Mouse (Mus musculus) ES-E14 (cell line): ENCODE measurements around the gene Ascc3. TPM values are rescaled to one million over a fixed set of nuclear protein-coding genes. Genes with fewer than 3 reads are reported as not detected.

Source experiments
- DNase-seq: peaks from one replicate; pipeline ENCODE4 v3.0.0-alpha.2; 2013; ENCODE audit warnings: low read depth, low spot score
- H3K27ac ChIP-seq: 2 replicates; pipeline ENCODE4 v1.5.1; 2012; ENCODE audit warnings: low read depth, mild to moderate bottlenecking, low read length, moderate library complexity, mixed read lengths; ENCODE audit not compliant: poor library complexity, insufficient read depth, severe bottlenecking
- H3K36me3 ChIP-seq: 2 replicates; pipeline ENCODE4 v1.6.1; 2012; ENCODE audit warnings: mild to moderate bottlenecking, low read length, moderate library complexity, mixed read lengths; ENCODE audit not compliant: control insufficient read depth, poor library complexity, insufficient read depth, severe bottlenecking
- H3K4me1 ChIP-seq, 2 experiments: fragments of 150-350 bp in 1 of 2; sonication (generic) in 1 of 2; 2 replicates each; pipeline ENCODE4 v1.6.1; 2012; ENCODE audit warnings: low read length in 2 of 2, mild to moderate bottlenecking in 1 of 2, mixed read lengths in 1 of 2; ENCODE audit not compliant: control insufficient read depth in 2 of 2, insufficient read depth in 2 of 2, poor library complexity in 1 of 2
- H3K4me3 ChIP-seq, 2 experiments: fragments of 150-350 bp in 1 of 2; sonication (generic) in 1 of 2; 2 replicates each; pipeline ENCODE4 v1.5.1; 2012; ENCODE audit warnings: low read length in 2 of 2, low read depth in 1 of 2, mild to moderate bottlenecking in 1 of 2, mixed read lengths in 1 of 2; ENCODE audit not compliant: insufficient read depth in 1 of 2, poor library complexity in 1 of 2, severe bottlenecking in 1 of 2
- H3K9ac ChIP-seq: 2 replicates; pipeline ENCODE4 v1.6.1; 2012; ENCODE audit warnings: low read depth, mild to moderate bottlenecking, low read length, mixed read lengths; ENCODE audit not compliant: poor library complexity, insufficient read depth, severe bottlenecking
- H3K9me3 ChIP-seq: fragments of 150-350 bp; sonication (generic); 2 replicates; pipeline ENCODE4 v1.6.1; 2012; ENCODE audit warnings: low read depth, mild to moderate bottlenecking, low read length; ENCODE audit not compliant: control insufficient read depth, insufficient read depth
- CHD2 ChIP-seq: IDR thresholded peaks from 2 replicates; pipeline ENCODE4 v1.6.1; 2014; ENCODE audit warnings: mild to moderate bottlenecking, low read depth, low read length, inconsistent platforms
- HCFC1 ChIP-seq: IDR thresholded peaks from 2 replicates; pipeline ENCODE4 v1.6.1; 2012; ENCODE audit warnings: low read length, inconsistent platforms, borderline replicate concordance; ENCODE audit not compliant: insufficient read depth
- MAFK ChIP-seq: IDR thresholded peaks from 2 replicates; pipeline ENCODE4 v1.6.1; 2014; ENCODE audit warnings: mild to moderate bottlenecking, low read depth, low read length, inconsistent platforms; ENCODE audit not compliant: insufficient read depth
- ZC3H11A ChIP-seq: IDR thresholded peaks from 2 replicates; pipeline ENCODE4 v1.6.1; 2012; ENCODE audit warnings: low read depth, mild to moderate bottlenecking, inconsistent platforms, low read length, borderline replicate concordance
- ZNF384 ChIP-seq: IDR thresholded peaks from 2 replicates; pipeline ENCODE4 v1.6.1; 2012; ENCODE audit warnings: low read depth, low read length, inconsistent platforms
- in situ Hi-C, 2 experiments: fragments of 600-800 bp; cut with MboI; formaldehyde crosslinking; loops; one replicate each; pipeline ENCODE4 v1.15.1; 2025; ENCODE audit warnings: low sequenced_read_pairs in 2 of 2, inconsistent platforms in 1 of 2; ENCODE audit not compliant: unreplicated experiment in 2 of 2
- total RNA-seq: library from RNA; depleted of rRNA; stranded (reverse); fragments of 300-350 nt; gene quantifications from 2 replicates; pipeline ENCODE4 v1.2.3, GENCODE M21; 2012

Ascc3 gene
- total RNA-seq, 1 experiment, result 32.9 TPM

DNA sequence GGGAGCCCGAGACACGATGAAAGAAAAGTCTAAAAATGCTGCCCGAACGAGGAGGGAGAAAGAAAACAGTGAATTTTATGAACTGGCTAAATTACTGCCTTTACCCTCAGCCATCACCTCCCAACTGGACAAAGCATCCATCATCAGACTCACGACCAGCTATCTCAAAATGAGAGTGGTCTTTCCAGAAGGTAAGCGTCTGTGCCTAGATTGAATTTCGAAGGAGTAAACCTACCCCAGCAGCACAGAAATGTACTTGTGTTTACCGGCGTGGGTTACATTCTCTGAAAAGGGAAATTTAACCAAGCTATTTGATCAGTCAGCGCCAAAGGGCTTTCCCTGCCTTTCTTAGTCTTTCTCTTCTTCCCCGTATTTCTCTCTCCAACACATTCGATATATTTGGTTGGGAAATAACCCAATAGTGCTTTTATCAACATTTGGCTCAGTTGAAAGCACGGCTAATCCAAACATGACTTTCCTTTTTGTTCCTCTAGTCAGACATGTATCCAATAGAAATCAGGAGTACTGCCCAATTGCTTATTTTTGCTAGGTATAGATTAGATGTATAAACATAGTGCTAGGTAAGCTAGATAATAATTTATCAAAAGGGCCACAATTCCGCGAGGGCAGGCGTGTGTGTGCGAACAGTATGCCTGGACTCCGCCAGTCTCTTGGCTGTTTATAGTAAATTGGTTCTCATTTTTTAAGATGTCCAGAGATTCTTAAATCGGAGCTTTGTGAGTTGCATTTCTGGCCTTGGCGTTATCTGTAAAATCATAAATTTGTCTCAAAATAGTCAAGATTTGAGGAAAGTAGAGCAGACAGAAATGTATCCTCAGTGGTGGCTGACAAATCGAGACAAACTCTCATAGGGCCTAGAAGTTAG, 303.7 kb downstream of the Ascc3 start:
- H3K4me1 ChIP-seq, result peaks cover 0 to 3% of the 10 kb centered on the region in 2 experiments; a peak in 2 of 4 replicates
- H3K4me3 ChIP-seq, result no peak overlapping the region
- no peak overlapping the region for H3K27ac ChIP-seq
- no peak overlapping the region for H3K9ac ChIP-seq
- no peaks in the 10 kb centered on the region for H3K9me3 ChIP-seq
- in situ Hi-C loops, result no loop called here
- no peak for DNase-seq
- no peak for TF ChIP-seq ZNF384
- no peaks in the 10 kb centered on the region for H3K36me3 ChIP-seq

DNA sequence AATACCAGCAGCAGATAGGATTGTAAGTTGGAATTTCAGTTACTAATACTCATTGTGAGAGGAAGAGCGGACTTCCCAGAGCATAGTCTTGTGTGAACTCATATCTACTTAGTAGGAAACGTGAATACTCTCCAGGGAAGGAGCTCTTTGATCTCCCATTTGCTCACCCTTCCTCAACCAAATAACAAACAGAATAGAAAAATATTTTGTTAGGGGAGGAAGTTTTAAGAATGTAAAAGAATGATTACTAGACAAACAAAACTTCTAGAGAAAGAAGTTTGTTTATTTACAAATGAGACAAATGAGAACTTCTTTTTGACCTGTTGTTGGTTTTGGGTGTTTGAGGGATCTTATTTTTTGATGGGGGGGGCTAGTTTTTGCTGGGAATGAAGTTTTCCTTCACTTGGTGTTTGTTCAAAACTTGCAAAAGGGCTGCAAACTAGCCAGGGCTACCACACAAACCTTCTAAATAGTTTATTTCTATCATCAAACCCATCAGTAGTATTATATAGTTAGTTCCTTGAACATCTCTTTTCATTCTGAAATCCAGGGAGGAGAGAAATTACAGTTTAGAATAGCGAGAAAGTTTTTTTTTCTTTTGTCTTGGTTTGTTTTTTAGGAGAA, 304.4 kb downstream of the Ascc3 start:
- TF ChIP-seq ZNF384, result no peak
- TF ChIP-seq HCFC1, result no peak
- TF ChIP-seq MAFK, result no peak
- no peak for TF ChIP-seq CHD2
- no peak for TF ChIP-seq ZC3H11A
- Histone ChIP-seq H3K9me3 (no peaks in the 10 kb centered on the region), H3K27ac (no peak overlapping the region), H3K4me1 (peaks cover 0 to 6% of the 10 kb centered on the region in 2 experiments; a peak in 2 of 4 replicates), H3K36me3 (no peaks in the 10 kb centered on the region), H3K9ac (no peak overlapping the region), H3K4me3 (no peak overlapping the region)
- in situ Hi-C loops, result no loop called here
- no peak for DNase-seq

GRCm38 (mm10) chr10:50897530-50898471, 305.3 kb downstream of the Ascc3 start:
- TF ChIP-seq ZNF384 (no peak), HCFC1 (no peak), CHD2 (no peak), ZC3H11A (no peak), MAFK (no peak)
- Histone ChIP-seq H3K9ac (no peak overlapping the region), H3K9me3 (no peaks in the 10 kb centered on the region), H3K27ac (no peak overlapping the region), H3K4me1 (peaks cover 0 to 6% of the 10 kb centered on the region in 2 experiments; a peak in 2 of 4 replicates), H3K36me3 (no peaks in the 10 kb centered on the region), H3K4me3 (no peak overlapping the region)
- no peak for DNase-seq
- in situ Hi-C loops, result no loop called here

DNA sequence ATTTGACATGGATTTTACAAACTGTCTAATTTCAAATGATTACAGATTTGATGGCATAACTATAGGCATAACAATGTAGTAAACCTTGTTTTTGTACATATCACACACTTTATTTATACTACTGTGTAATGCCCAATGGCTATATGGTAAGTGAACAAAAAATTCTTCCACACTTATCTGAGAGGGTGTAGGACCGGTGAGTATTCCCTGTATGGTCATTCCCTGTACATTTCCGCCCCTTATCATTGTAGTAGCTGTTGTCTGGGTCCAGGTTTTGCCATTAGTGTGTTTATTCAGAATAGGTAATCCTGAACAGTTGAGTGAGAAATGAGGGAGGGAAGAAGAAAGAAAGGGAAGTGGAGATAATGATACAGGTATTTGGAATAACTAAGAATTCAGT, 306.2 kb downstream of the Ascc3 start:
- no peak overlapping the region for H3K9ac ChIP-seq
- peaks cover 0 to 6% of the 10 kb centered on the region in 2 experiments; a peak in 2 of 4 replicates for H3K4me1 ChIP-seq
- DNase-seq, result no peak
- H3K9me3 ChIP-seq, result no peaks in the 10 kb centered on the region
- in situ Hi-C loops, result no loop called here
- no peak overlapping the region for H3K27ac ChIP-seq
- H3K36me3 ChIP-seq, result no peaks in the 10 kb centered on the region
- H3K4me3 ChIP-seq, result no peak overlapping the region
- no peak for TF ChIP-seq ZC3H11A
- no peak for TF ChIP-seq MAFK
- TF ChIP-seq HCFC1, result no peak
- TF ChIP-seq CHD2, result no peak
- TF ChIP-seq ZNF384, result no peak
